Mouse (Mus musculus): Measurements from ENCODE around the gene Rfc2.
"Not testable (repeated sequence)": the region's sequence is repeated elsewhere in the genome, so short reads cannot be mapped to it uniquely, and the experiment has no call there.

Rfc2 gene

DNA sequence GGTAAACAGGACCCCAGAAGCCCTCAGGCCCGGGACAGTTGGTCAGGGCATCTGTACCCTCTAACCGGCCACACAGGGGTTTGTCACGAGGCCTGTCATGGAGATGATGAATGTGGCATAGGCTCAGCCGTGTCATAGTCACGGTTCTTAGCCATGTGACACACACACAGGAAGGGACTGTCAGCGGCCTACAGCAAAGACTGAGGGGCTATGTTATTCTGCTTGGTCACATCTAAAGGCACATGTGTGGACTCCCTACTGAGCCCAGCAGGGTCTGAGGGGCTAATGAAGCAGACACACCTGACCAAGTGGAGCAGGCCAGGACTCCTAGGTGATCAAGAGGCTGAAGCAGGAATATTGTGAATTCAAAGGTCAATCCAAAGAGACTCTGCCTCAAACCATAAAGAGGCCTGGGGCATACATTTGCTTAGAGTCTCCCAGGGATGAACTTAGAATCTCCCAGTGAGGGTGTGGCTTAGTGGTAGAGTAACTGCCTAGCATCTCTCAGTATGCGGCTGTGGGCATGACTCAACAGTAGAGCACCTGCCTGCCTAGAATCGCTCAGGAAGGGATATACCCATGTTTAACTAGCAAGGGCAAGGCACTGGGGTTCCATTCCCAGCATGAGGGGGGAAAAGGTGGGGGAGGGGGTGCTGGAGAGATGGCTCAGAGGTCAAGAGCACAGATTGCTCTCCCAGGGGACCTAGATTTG is 30.8 kb downstream of the Rfc2 start:
- DNase-seq: no peak

DNA sequence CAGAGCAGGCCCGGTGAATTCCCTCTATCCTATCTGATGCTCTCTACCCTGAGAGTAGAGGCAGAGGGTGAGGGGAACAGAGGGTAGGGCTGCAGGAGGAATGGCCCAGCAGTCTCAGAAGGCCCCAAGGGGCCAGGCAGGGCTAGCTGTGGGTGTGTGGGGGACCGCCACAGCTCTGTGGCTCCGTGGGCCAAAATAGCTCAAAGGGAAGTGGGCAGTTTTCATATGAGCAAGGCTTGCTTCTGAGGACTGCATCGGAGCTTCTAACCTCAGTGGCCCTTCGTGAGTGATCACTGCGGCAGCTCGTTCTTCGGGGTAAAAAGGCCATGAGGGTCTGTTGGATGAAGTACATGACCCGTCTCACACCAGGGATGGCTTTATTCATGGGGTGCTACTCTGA is 32.6 kb downstream of the Rfc2 start:
- no peak for DNase-seq

GRCm38 (mm10) chr5:134614296-134614695 is 33.1 kb downstream of the Rfc2 start:
- no peak for DNase-seq

GRCm38 (mm10) chr5:134614802-134615201 is 33.6 kb downstream of the Rfc2 start, which contains the start of gene Lat2:
Gene Lat2 (minus strand): TSS chr5:134615025.
- no peak for DNase-seq

DNA sequence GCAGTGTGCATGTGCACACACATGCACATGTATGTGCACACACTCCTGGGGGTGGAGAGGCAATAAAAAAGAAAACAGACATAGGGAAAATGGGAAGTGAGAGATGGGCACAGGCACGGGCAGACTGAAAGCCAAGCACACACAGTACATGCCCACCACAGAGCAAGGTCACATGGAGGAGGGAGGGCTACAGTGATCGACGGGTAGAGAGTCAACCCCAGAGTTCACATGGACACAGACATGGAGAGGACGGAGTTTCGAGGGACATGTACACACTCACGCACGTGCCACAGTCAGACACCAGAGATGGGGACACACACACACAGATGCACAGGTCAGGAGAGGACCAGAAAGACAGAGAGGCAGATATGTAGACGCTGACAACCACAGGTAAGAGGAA is 34.2 kb downstream of the Rfc2 start:
- no peak for DNase-seq

GRCm38 (mm10) chr5:134615780-134616179 is 34.6 kb downstream of the Rfc2 start:
- no peak for DNase-seq

DNA sequence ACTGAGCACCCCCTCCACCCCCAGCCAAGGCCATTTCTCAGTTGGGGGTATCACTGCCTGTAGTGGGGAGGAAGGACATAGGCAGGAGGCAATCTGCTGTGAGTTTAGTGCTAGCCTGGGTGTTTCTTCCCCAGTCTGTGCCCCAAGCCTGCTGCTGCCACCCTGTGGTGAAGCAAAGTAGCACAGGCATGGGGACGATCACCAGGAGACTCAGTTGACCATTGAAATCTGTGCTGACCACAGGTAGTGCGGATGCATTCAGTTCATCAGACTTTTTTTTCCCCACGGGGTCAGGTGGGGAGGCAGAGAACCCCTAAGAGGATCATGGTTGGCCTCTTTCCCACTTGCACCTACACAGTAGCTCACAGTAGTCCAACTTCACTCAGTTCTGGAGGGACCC is 35.9 kb downstream of the Rfc2 start:
- DNase-seq: peak; percentile 39

DNA sequence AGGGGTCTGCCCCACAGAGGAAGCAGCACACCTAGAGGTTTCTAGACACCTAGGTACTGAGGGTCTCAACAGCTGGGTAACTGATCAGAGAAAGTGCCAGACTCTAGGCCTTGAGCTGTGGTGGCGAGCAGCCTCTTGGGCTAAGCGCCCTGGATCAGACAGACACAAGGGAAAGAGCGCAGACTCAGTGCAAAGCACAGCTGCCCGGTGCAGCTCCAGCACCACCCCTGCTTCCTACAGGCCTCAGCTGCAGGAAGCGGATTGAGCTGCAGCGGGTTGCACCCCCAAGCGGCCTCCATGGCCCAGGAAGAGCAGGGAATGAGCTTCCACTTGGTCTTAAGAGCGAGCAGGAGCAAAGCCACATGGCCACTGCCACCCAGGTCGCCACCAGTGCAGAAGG is 39.3 kb downstream of the Rfc2 start:
- DNase-seq: no peak

DNA sequence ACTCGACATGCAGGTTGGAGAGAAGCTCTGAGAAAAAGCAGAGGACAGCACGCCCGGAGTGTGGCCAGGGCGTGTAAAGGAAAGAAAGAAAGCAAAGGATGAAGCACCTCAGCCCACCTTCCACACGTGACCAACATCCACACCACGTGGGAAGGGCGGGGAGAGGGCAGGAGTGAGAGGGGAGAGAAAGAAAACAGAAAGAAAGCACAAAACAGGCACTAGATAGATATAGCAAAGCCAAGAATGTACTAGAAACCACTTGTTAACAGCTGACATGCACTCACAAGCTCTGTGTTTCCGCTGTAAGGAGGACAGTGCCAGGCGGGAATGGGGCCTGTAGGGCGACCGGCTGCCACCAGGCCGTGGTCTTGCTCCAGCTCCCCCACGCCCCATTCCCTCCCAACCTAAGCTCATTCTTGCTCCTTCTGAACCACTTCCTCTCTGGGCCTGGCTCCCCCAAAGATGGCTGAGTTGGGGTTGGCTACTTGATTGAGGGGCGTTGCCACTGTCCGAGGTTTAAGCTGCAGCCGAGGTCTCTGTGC is 40.0 kb downstream of the Rfc2 start:
- DNase-seq: no peak

GRCm38 (mm10) chr5:134622069-134622468 is 40.9 kb downstream of the Rfc2 start:
- DNase-seq: peak; percentile 32

GRCm38 (mm10) chr5:134629508-134629907 is 48.3 kb downstream of the Rfc2 start:
- no peak for DNase-seq

GRCm38 (mm10) chr5:134630835-134631234 is 49.7 kb downstream of the Rfc2 start:
- DNase-seq: no peak

DNA sequence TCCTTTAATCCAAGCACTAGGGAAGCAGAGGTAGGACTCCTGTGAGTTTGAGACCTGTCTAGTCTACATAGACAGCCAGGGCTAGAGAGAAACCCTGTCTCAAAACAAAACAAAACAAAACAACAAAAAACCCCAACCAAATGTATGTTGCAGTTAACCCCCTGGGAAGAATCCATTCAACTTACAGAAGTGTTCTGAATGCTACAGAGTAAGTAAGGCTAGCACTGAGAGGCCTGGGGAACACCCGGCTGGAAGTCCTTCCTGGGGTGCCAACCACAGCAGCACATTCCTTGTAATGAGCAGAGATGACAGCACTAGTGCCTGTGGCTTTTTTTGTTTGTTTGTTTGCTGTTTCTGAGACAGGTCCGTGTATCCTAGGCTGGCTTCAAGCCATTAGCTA is 51.7 kb downstream of the Rfc2 start:
- DNase-seq: no peak

DNA sequence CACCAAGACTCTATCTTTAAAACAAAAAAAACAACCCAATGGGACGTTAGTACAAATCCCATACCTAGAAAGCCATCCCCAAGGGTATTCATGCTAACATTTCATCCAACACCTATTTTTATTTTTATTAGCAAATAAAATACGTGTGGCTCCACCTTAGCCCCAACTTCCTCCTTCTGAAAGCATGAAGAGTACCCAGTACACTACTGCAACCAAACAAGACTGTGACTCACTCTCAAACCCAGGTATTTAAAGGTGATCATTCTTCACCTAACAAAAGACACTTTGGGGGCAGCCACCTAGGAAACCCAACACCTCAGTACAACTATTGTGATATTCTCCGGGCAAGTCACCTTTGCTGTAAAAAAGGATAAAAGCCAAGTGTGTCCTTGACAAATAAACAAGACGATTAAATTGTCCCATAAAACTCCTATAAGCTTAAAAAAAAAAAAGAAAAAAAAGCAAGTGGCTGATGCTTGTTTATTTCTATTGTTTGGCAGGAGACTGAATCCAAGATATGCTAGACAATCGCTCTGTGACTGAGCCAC is 56.7 kb downstream of the Rfc2 start:
- DNase-seq: no peak

DNA sequence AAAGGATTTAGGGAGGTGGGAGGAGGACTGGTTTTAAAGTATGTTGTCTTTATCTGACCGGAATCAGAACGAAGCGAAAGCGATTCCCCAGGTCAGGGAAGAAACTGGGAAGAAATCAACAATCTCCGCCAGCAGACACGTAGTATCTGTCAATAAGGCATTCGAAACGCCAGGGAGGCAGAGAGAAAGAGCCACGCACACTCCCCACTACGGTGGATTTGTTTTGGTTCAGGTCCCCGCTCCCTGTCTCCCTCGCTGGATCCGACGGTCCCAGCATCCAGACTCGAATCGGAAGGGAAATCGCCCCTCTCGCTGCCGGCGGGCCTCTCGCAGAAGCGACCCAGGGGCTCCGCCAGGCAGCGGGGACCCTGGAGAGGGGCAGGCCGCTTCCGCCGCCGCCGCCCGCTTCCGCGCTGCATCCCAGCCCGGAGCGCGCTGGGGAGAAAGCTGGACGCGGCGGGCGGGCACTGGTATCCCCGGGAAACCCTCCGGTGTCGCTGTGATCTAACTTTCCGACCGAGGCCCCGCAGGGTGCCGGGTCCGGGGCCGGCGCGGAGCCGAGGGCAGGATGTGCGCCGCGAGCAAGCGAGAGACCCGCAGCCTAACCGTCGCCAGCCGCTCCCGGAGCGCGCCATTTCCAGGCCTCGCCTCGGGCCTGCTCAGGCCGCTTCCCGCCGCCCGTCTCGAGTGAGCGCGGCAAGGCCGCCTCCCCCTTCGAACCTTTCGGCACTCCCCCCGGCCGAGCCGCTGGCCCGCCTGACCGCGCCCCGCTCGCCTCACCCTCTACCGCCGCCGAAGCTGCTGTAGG is 57.5 kb downstream of the Rfc2 start:
- no peak for DNase-seq

- peak; percentile 97 for DNase-seq
These were observed 58.1 kb downstream of the Rfc2 start, which contains the start of gene Eif4h for GRCm38 (mm10) chr5:134639269-134639682. Gene Eif4h (minus strand): TSS chr5:134639490.

DNA sequence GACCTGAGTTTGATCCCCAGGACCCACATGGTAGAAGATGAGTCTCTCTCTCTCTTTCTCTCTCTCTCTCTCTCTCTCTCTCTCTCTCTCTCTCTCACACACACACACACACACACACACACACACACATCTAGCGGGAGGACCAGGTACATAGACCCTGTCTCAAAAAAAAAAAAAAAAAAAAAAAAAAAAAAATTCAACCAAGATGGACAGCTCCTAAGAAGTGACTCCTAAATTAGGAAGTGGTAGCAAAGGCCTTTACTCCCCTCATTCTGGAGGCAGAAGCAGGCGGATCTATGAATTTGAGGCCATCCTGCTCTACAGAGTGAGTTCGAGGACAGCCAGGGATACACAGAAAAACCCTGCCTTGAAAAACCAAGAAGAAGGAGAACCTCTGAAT is 59.2 kb downstream of the Rfc2 start:
- DNase-seq: no peak

DNA sequence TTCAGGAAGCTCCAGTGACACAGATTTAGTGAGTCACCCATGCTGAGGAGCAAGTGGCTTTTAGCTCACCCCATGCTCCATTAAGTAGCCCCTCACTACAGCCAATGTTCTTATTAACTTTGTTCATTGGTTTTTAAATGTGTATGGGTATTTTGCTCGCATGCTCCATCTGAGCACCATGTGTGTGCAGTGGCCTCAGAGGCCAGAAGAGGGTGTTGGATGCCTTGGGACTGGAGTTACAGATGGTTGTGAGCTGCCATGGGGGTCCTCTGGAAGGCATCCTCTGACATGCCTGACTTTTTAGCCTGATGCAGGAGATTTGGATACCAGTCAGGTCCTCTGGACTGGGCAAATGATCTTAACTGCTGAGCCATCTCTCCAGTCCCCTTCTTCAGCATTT is 63.0 kb downstream of the Rfc2 start:
- DNase-seq: no peak

- no peak for DNase-seq
These were observed 63.5 kb downstream of the Rfc2 start for GRCm38 (mm10) chr5:134644643-134645118.

DNA sequence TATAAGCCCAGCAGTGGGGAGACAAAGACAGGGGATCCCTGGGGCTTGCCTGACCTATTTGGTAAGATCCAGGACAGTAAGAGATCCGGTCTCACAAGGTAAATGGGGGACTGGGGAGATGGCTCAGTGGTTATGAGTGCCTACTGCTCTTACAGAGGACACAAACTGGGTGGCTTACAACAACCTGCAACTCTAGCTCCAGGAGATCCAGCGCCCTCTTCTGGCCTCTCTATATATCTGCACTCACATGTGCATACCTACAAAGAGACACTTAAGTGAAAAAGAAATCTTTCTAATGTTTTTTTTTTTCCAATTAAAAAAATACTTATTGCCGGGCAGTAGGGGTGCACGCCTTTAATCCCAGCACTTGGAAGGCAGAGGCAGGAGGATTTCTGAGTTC is 65.3 kb downstream of the Rfc2 start:
- no peak for DNase-seq

- DNase-seq: no peak
These were observed 66.2 kb downstream of the Rfc2 start for GRCm38 (mm10) chr5:134647394-134647793.

GRCm38 (mm10) chr5:134648976-134649375 is 67.8 kb downstream of the Rfc2 start:
- not testable (repeated sequence) for DNase-seq

- peak; percentile 21 for DNase-seq
These were observed 69.8 kb downstream of the Rfc2 start for GRCm38 (mm10) chr5:134650926-134651325.

Data from cerebellum, adult 8-10 months (tissue).